Mouse (Mus musculus): ENCODE data around the gene Mageb16.

The Mageb16 gene

GRCm38 (mm10) chrX:79671411-79671810 is at the start of gene Mageb16:
TSS of gene Mageb16 (minus strand) at chrX:79671435.
- no peak for DNase-seq

GRCm38 (mm10) chrX:79651091-79651490 is 20.1 kb downstream of the Mageb16 start:
- DNase-seq = no peak

- no peak for DNase-seq
Observed at GRCm38 (mm10) chrX:79635396-79635795, 35.8 kb downstream of the Mageb16 start.

- DNase-seq = no peak
Observed at GRCm38 (mm10) chrX:79606462-79606861, 64.8 kb downstream of the Mageb16 start.

All from spleen, adult 18-20 months (tissue).